13 mouse cellular contexts compared by ENCODE assay signal in genomic region chr2:157640873-157641272, GRCm38 (mm10).
DNase-seq lines count a peak whose midpoint lies in the region; ATAC-seq lines count a peak whose summit lies in the region.
"Had no signal": no experiment of that assay in that cellular context is flagged by ENCODE, and none has a peak within 500 bp of the region (broad histone marks: within the 10 kb centered on the region; RNA-seq: fewer than 3 reads in every experiment).

No protein-coding gene starts in this region.

- 0 out of 2 replicates have a peak, but pooled peaks have one; percentile 54 for ATAC-seq in hindbrain, embryonic 12.5 days (ENCODE audit: low FRiP score)
- ATAC-seq in hindbrain, embryonic 14.5 days (ENCODE audit: low FRiP score), result no peak
- peak; percentile 19; the same call in 1 of the 2 replicates for ATAC-seq in liver, embryonic 16.5 days (ENCODE audit: low read depth)
- ATAC-seq in inflammation-experienced regulatory T-cells, adult 6 months, result no peak
- ATAC-seq: forebrain, embryonic 14.5 days had no signal

- H3K4me2 ChIP-seq in hindbrain, embryonic 12.5 days (replicated peaks), result no peak overlapping the region
- no peak overlapping the region for H3K4me2 ChIP-seq in hindbrain, embryonic 14.5 days (replicated peaks)
- H3K4me2 ChIP-seq in liver, embryonic 16.5 days (ENCODE audit: low read depth, low read length), result no peak overlapping the region
- H3K4me2 ChIP-seq: liver, embryonic 15.5 days had no signal

- H3K4me1 ChIP-seq in hindbrain, embryonic 12.5 days, result no peaks in the 10 kb centered on the region
- H3K4me1 ChIP-seq in hindbrain, embryonic 14.5 days (replicated peaks; ENCODE audit: control insufficient read depth, insufficient read depth, low read length), result peaks cover 5% of the 10 kb centered on the region
- no peaks in the 10 kb centered on the region for H3K4me1 ChIP-seq in liver, embryonic 16.5 days (ENCODE audit: control insufficient read depth, low read depth, low read length)
- H3K4me1 ChIP-seq: liver, embryonic 15.5 days had no signal

- no peaks in the 10 kb centered on the region for H3K36me3 ChIP-seq in hindbrain, embryonic 12.5 days
- no peaks in the 10 kb centered on the region for H3K36me3 ChIP-seq in hindbrain, embryonic 14.5 days (replicated peaks; ENCODE audit: control insufficient read depth, insufficient read depth)
- no peaks in the 10 kb centered on the region for H3K36me3 ChIP-seq in liver, embryonic 16.5 days (ENCODE audit: control insufficient read depth, insufficient read depth)
- H3K36me3 ChIP-seq: liver, embryonic 15.5 days had no signal

- H3K27ac ChIP-seq in hindbrain, embryonic 12.5 days, result no peak overlapping the region
- no peak overlapping the region for H3K27ac ChIP-seq in hindbrain, embryonic 14.5 days
- H3K27ac ChIP-seq in liver, embryonic 16.5 days (ENCODE audit: low read length), result no peak overlapping the region
- H3K27ac ChIP-seq: liver, embryonic 15.5 days had no signal

- no peak overlapping the region for H3K9ac ChIP-seq in hindbrain, embryonic 12.5 days
- H3K9ac ChIP-seq in hindbrain, embryonic 14.5 days, result no peak overlapping the region
- H3K9ac ChIP-seq in liver, embryonic 16.5 days (ENCODE audit: low read depth, low read length), result no peak overlapping the region
- H3K9ac ChIP-seq: liver, embryonic 15.5 days had no signal

- no peaks in the 10 kb centered on the region for H3K27me3 ChIP-seq in hindbrain, embryonic 12.5 days
- H3K27me3 ChIP-seq in hindbrain, embryonic 14.5 days (ENCODE audit: control insufficient read depth, insufficient read depth, low read length), result no peaks in the 10 kb centered on the region
- no peaks in the 10 kb centered on the region for H3K27me3 ChIP-seq in liver, embryonic 16.5 days (ENCODE audit: control insufficient read depth, insufficient read depth, low read depth, low read length)
- H3K27me3 ChIP-seq: liver, embryonic 15.5 days had no signal

- H3K4me3 ChIP-seq in hindbrain, embryonic 12.5 days, result no peak overlapping the region
- no peak overlapping the region for H3K4me3 ChIP-seq in hindbrain, embryonic 14.5 days (replicated peaks; ENCODE audit: low read length)
- H3K4me3 ChIP-seq in liver, embryonic 16.5 days (ENCODE audit: low read depth, low read length), result no peak overlapping the region
- H3K4me3 ChIP-seq: liver, embryonic 15.5 days had no signal

- H3K9me3 ChIP-seq in hindbrain, embryonic 12.5 days (replicated peaks), result no peaks in the 10 kb centered on the region
- no peaks in the 10 kb centered on the region for H3K9me3 ChIP-seq in hindbrain, embryonic 14.5 days (ENCODE audit: control insufficient read depth, low read length)
- H3K9me3 ChIP-seq in liver, embryonic 16.5 days (replicated peaks; ENCODE audit: control insufficient read depth, low read length), result no peaks in the 10 kb centered on the region
- H3K9me3 ChIP-seq: liver, embryonic 15.5 days had no signal

- WGBS in hindbrain, embryonic 12.5 days, result 38% methylated on average over 4 of the region's 4 CpGs
- 42% methylated on average over 4 of the region's 4 CpGs for WGBS in hindbrain, embryonic 14.5 days
- 18% methylated on average over 4 of the region's 4 CpGs for WGBS in liver, embryonic 16.5 days (ENCODE audit: insufficient replicate concordance)

- DNase-seq in hindbrain, embryonic 14.5 days (ENCODE audit: low spot score), result no peak
- DNase-seq in 3134 (ENCODE audit: extremely low read depth, insufficient read length, low spot score), result peak; percentile 33
- peak; percentile 65 for DNase-seq in R1 (ENCODE audit: low read depth, low spot score)
- DNase-seq in embryo, embryonic 10.5 days (ENCODE audit: low spot score), result no peak
- DNase-seq in layer of hippocampus, adult 9-10 months (ENCODE audit: low spot score), result no peak
- DNase-seq: cerebellum, adult 8-10 months; heart, postnatal 10 days; midbrain, embryonic 14.5 days had no signal

Comparison
In these comparisons a context has a peak if more than half of its experiments do, and no peak if none do; other contexts are left out.
1. ATAC-seq: peak in hindbrain, embryonic 12.5 days (single experiment) and liver, embryonic 16.5 days (single experiment); none in hindbrain, embryonic 14.5 days (single experiment) and inflammation-experienced regulatory T-cells, adult 6 months (single experiment).
2. DNase-seq: peak in 3134 (single experiment) and R1 (single experiment); none in hindbrain, embryonic 14.5 days (single experiment), embryo, embryonic 10.5 days (single experiment) and layer of hippocampus, adult 9-10 months (single experiment).